Mouse (Mus musculus) testis, adult 2 months (tissue): ENCODE measurements around the gene Tlr7.

ENCODE experiments used
- CTCF ChIP-seq: fragments of 200-500 bp; IDR thresholded peaks from 2 replicates; pipeline ENCODE4 v1.5.1; 2012; ENCODE audit warnings: low read depth, mild to moderate bottlenecking, inconsistent platforms, low read length, moderate library complexity; ENCODE audit not compliant: control insufficient read depth, insufficient read depth, insufficient replicate concordance
- POLR2A ChIP-seq: fragments of 200-500 bp; IDR thresholded peaks from 2 replicates; pipeline ENCODE4 v1.6.1; 2012; ENCODE audit warnings: low read depth, mild to moderate bottlenecking, inconsistent platforms, low read length, moderate library complexity; ENCODE audit not compliant: control insufficient read depth

GRCm38 (mm10) chrX:167359704-167360103, 29.3 kb upstream of the Tlr7 start:
- no peak for TF ChIP-seq POLR2A
- TF ChIP-seq CTCF: no peak
